Mouse (Mus musculus) forebrain, embryonic 15.5 days (tissue): ENCODE data around the gene Fkbp14. TPM values are rescaled to one million over a fixed set of nuclear protein-coding genes. Genes with fewer than 3 reads are reported as not detected.

Experiments
- ATAC-seq: fragments of 200-750 bp; cut with Nextera tagmentation; replicated peaks from 2 replicates; pipeline ENCODE4 v1.8.0; 2017; ENCODE audit warnings: mild to moderate bottlenecking, moderate TSS enrichment, moderate library complexity
- H3K27ac ChIP-seq: fragments of 300-500 bp; sonication (generic); replicated peaks from 2 replicates; pipeline ENCODE4 v1.5.1; 2015; ENCODE audit warnings: mild to moderate bottlenecking, inconsistent platforms
- H3K27me3 ChIP-seq: fragments of 300-500 bp; sonication (generic); 2 replicates; pipeline ENCODE4 v1.6.1; 2015; ENCODE audit warnings: inconsistent platforms
- H3K36me3 ChIP-seq: fragments of 300-500 bp; sonication (generic); 2 replicates; pipeline ENCODE4 v1.6.1; 2015; ENCODE audit warnings: mild to moderate bottlenecking, inconsistent platforms
- H3K4me1 ChIP-seq: fragments of 300-500 bp; sonication (generic); 2 replicates; pipeline ENCODE4 v1.6.1; 2015; ENCODE audit warnings: inconsistent platforms
- H3K4me2 ChIP-seq: fragments of 300-500 bp; sonication (generic); replicated peaks from 2 replicates; pipeline ENCODE4 v1.6.1; 2015; ENCODE audit warnings: mild to moderate bottlenecking, inconsistent platforms
- H3K4me3 ChIP-seq: fragments of 300-500 bp; sonication (generic); 2 replicates; pipeline ENCODE4 v1.5.1; 2015; ENCODE audit warnings: mild to moderate bottlenecking, inconsistent platforms
- H3K9ac ChIP-seq: fragments of 300-500 bp; sonication (generic); replicated peaks from 2 replicates; pipeline ENCODE4 v1.6.1; 2015; ENCODE audit warnings: mild to moderate bottlenecking, inconsistent platforms
- H3K9me3 ChIP-seq: fragments of 300-500 bp; sonication (generic); 2 replicates; pipeline ENCODE4 v1.6.1; 2016; ENCODE audit warnings: inconsistent platforms
- WGBS: fragments of 180-500 bp; shearing (Covaris S2); methylation state at CpG from one replicate; pipeline ENCODE4 v1.1.7; 2015; ENCODE audit warnings: mixed read lengths; 5-methylcytosine and 5-hydroxymethylcytosine counted together
- polyA plus RNA-seq: library from polyadenylated mRNA; unstranded; fragments of >200 nt; fragmentation: Nextera tagmentation; extraction: Ambion mirVana; gene quantifications from 2 replicates; pipeline ENCODE4 v1.2.1, GENCODE M21; 2015

Gene Fkbp14
- polyA plus RNA-seq, 1 experiment from 2014 or later, result 7.4 TPM

- Histone ChIP-seq H3K27me3 (no peaks in the 10 kb centered on the region), H3K4me1 (peaks cover 63% of the 10 kb centered on the region), H3K27ac (peak overlapping the region; percentile 80), H3K4me3 (no peak overlapping the region), H3K9me3 (no peaks in the 10 kb centered on the region), H3K9ac (no peak overlapping the region), H3K36me3 (no peaks in the 10 kb centered on the region), H3K4me2 (no peak overlapping the region)
- 30% methylated on average over 1 of the region's 1 CpGs for whole genome bisulfite sequencing
- no peak for ATAC-seq
Measured at GRCm38 (mm10) chr6:54555816-54556215, 41.3 kb downstream of the Fkbp14 start.

DNA sequence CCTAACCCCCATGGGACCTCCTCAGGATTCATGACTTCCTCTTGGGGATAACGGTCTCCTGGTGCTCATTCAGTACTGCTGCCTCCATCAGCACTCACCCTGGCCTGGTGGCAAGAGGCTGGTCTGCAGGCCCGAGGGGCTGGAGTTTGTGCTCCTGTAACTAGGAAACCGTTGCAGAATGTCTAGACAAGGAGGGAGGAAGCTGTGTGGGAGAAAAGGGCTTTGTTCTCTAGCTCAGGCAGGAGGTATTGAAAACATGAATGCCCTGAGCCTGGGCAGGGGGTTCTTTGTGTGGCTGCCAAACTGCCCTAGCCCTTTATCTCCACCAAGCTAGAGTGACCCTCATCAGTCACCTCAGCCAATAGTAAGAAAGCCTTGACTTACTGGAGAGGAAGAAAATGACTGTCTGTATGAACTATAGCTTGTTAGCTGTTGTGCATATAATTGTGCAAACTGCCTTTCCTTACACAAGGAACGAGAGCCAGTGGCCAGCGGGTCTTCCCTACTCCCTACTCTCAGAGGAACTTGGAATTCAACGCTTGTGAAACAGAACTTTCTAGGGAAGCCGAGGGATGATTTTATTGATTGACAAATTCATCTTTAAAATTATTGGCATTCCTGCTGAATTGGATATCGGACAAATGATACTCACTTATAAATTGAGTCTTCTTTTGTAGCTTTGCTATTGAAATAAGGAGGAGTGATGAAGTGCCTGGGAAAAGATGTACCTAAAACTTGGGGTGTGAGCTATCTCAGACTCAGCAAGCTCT, 42.6 kb downstream of the Fkbp14 start:
- H3K27me3 ChIP-seq, result no peaks in the 10 kb centered on the region
- H3K9me3 ChIP-seq, result no peaks in the 10 kb centered on the region
- H3K4me1 ChIP-seq, result peaks cover 71% of the 10 kb centered on the region
- peak overlapping the region; percentile 80 for H3K27ac ChIP-seq
- H3K4me3 ChIP-seq, result no peak overlapping the region
- no peak overlapping the region for H3K9ac ChIP-seq
- no peaks in the 10 kb centered on the region for H3K36me3 ChIP-seq
- H3K4me2 ChIP-seq, result no peak overlapping the region
- WGBS, result 5% methylated on average over 8 of the region's 8 CpGs
- ATAC-seq, result peak; percentile 75

GRCm38 (mm10) chr6:54553632-54554031, 43.5 kb downstream of the Fkbp14 start:
- WGBS, result 12% methylated on average over 2 of the region's 2 CpGs
- Histone ChIP-seq H3K4me2 (no peak overlapping the region), H3K27ac (peak overlapping the region; percentile 80), H3K4me1 (peaks cover 78% of the 10 kb centered on the region), H3K27me3 (no peaks in the 10 kb centered on the region), H3K9ac (no peak overlapping the region), H3K9me3 (no peaks in the 10 kb centered on the region), H3K4me3 (no peak overlapping the region), H3K36me3 (no peaks in the 10 kb centered on the region)
- no peak for ATAC-seq

DNA sequence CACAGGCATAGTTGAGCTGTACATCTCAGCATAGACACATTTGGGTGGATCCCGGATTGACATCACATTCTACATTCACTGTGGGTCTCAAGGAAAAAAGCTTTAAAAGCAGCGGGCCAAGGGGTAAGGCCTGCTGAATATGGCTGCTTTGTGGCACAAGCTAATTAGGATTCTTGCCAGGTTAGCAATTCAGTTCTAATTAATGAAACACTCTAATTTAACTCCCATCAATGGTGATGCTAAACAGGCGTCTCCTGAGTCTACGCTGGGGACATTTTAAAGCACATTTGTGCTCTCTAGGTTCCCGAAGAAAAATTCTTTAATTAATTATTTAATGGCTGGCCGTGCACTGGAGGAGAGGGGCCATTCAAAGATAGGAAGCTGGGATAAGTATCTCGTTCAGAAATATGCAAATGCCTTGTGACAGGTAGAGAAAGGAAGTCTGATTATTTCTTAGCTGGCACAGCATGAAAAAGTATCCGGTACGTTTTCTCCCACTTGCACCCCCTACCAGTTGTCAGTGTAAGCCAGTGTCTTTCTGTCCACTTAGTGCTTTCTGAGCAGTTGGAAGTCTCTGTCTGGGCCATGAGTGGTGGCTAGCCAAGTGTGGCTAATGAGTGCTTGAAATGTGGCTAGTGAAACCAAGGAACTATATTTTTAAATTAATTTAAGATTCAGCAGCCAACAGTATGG, 44.2 kb downstream of the Fkbp14 start:
- Histone ChIP-seq H3K9me3 (no peaks in the 10 kb centered on the region), H3K4me3 (no peak overlapping the region), H3K4me2 (no peak overlapping the region), H3K9ac (no peak overlapping the region), H3K36me3 (no peaks in the 10 kb centered on the region), H3K27ac (peak overlapping the region; percentile 80), H3K4me1 (peaks cover 80% of the 10 kb centered on the region), H3K27me3 (no peaks in the 10 kb centered on the region)
- peak; percentile 86 for ATAC-seq
- 6% methylated on average over 9 of the region's 9 CpGs for WGBS

DNA sequence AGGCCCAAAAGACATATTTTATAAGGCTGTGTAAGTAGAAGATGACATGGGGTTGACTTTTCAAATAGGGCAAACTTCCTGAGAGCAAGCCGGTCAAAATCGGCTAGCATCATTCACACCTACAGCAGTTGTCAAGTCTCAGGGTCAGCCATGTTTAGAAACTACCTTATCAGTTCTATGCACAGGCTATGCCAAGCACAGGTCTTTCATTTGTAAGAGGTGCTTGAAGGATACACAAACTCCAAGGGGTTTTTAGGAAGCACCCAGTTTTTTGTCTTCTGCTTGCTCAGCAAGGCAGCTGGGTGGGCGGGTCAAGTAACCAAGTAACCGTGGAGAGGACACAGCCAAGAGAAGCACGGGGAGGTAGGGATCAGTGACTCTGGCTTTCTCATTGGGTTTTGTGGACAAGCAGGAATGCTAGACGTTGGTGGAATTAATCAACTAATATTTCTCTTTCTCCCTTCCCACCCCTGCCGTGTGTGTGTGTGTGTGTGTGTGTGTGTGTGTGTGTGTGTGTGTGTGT, 46.2 kb downstream of the Fkbp14 start:
- peak overlapping the region; percentile 80; the same call in 1 of the 2 replicates for H3K27ac ChIP-seq
- no peak overlapping the region for H3K9ac ChIP-seq
- no peaks in the 10 kb centered on the region for H3K27me3 ChIP-seq
- H3K36me3 ChIP-seq, result no peaks in the 10 kb centered on the region
- no peak overlapping the region for H3K4me2 ChIP-seq
- 55% methylated on average over 6 of the region's 7 CpGs for WGBS
- H3K4me3 ChIP-seq, result no peak overlapping the region
- ATAC-seq, result no peak
- peaks cover 78% of the 10 kb centered on the region for H3K4me1 ChIP-seq
- no peaks in the 10 kb centered on the region for H3K9me3 ChIP-seq

DNA sequence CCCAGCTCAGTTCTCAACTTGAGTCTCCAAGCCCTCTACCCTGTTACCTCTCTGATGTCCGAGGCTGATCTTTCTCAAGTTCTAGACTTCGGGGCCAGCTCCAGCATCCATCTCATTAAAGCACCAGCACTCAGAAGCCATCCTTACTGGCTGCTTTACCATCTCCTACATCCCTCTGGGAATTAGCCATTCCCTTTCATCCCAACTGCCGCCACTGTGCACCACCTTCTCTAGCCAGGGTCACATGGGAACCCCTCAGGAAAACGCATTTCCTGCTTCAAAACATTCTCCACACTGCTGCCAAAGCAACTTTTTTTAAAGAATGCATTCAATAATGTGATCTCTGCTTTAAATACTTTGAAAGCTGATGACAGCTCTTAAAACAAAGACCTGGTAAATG, 47.8 kb downstream of the Fkbp14 start:
- Histone ChIP-seq H3K27ac (no peak overlapping the region; the same call in 1 of the 2 replicates), H3K27me3 (no peaks in the 10 kb centered on the region), H3K4me1 (peaks cover 62% of the 10 kb centered on the region), H3K36me3 (peaks cover 4% of the 10 kb centered on the region; the same call in 1 of the 2 replicates), H3K4me3 (no peak overlapping the region), H3K9me3 (no peaks in the 10 kb centered on the region), H3K4me2 (no peak overlapping the region), H3K9ac (no peak overlapping the region)
- no peak for ATAC-seq
- WGBS, result 48% methylated on average over 4 of the region's 4 CpGs

DNA sequence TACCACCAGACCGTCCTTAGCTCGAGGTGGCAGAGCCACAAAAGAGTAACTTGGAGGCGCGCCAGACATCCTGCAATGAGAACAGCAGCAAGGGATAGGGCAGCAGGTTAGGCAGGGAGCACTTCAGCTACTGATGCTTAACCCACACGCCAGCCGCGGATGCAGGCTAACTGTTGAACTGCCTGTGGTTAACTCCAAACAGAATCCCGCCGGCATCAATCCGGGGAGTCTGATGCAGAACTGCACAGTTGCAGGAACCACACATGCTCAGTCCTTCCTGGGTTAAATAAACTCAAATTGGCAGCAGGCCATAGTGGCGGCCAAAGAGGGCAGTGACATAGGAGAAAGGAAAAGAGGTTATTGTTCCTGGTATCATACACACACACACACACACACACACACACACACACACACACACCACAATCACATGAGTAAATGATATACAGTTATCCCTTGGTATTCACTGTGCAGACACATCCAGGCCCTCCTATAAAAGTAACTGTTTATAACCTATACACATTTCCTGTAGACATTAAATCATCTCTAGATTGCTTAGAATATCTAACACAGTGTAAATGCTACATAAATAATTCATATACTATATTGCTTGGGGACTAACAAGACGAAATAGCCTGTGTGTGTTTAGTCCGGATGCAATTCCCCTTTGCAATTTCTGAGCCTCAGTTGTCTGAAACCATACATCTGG, 48.6 kb downstream of the Fkbp14 start:
- Histone ChIP-seq H3K9ac (no peak overlapping the region), H3K27me3 (no peaks in the 10 kb centered on the region), H3K4me3 (no peak overlapping the region), H3K9me3 (no peaks in the 10 kb centered on the region), H3K4me1 (peaks cover 54% of the 10 kb centered on the region), H3K36me3 (peaks cover 10% of the 10 kb centered on the region), H3K4me2 (no peak overlapping the region), H3K27ac (peak overlapping the region; percentile 40)
- 34% methylated on average over 13 of the region's 13 CpGs for WGBS
- ATAC-seq, result no peak; the same call in 1 of the 2 replicates

GRCm38 (mm10) chr6:54543646-54544045, 53.5 kb downstream of the Fkbp14 start:
- no peaks in the 10 kb centered on the region for H3K9me3 ChIP-seq
- peaks cover 29% of the 10 kb centered on the region for H3K4me1 ChIP-seq
- H3K4me3 ChIP-seq, result no peak overlapping the region
- no peak overlapping the region for H3K9ac ChIP-seq
- no peak for ATAC-seq
- no peak overlapping the region for H3K4me2 ChIP-seq
- H3K27me3 ChIP-seq, result no peaks in the 10 kb centered on the region
- 93% methylated on average over 2 of the region's 2 CpGs for whole genome bisulfite sequencing
- peaks cover 13% of the 10 kb centered on the region for H3K36me3 ChIP-seq
- no peak overlapping the region for H3K27ac ChIP-seq

DNA sequence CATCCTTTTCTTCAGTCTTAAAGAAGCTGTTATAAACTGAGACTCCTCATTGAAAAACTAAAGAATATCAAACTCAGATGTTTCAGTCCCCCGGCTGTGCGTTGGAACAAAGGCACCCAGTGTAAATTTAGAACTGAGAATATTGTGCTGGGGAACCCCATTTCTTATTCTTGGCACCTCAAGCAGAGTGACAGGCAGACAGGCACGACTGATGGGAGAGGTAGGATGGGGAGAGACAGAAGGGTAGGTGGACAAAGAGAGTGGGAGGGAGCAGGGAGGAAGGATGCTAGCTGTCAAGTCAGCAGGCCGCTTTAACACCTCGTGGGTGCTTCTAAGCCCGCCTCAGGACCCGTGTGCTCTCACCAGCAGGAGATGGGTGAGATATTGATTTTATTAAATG, 54.3 kb downstream of the Fkbp14 start:
- Histone ChIP-seq H3K4me3 (no peak overlapping the region), H3K4me1 (peaks cover 29% of the 10 kb centered on the region), H3K9me3 (no peaks in the 10 kb centered on the region), H3K9ac (no peak overlapping the region), H3K4me2 (no peak overlapping the region), H3K27ac (peak overlapping the region; percentile 9), H3K36me3 (peaks cover 13% of the 10 kb centered on the region), H3K27me3 (no peaks in the 10 kb centered on the region)
- ATAC-seq, result no peak
- WGBS, result 62% methylated on average over 7 of the region's 7 CpGs

DNA sequence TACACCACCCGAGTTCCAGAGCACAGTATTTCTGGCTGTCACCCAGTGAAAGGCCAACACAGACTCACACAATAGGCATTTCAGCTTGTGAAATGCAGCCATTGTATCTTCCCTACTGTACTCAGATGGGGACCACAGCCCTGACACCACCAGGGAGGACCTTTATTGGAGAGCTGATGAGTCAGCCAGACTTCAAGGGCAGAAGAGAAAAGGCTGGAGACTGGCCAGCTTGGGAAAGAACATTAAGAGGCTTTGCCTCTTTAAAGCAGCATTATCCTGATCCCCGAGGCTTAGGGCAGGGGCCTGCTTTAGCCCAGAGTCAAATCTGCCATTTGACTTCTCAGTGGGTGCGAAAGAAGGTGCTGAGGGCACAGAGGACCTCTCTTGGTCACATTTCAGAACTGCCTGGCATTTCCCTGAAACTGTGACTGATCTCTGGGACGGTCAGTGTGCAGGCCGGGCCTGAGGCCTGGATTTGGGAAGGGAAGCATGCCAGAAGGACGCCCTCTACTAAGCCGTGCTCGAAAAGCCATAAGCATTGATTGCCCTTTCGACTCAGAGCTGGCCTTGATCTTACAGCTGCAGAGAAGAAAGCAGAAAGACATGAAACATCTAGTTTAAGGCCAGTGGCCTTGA, 56.7 kb downstream of the Fkbp14 start:
- H3K36me3 ChIP-seq, result peaks cover 15% of the 10 kb centered on the region
- no peak overlapping the region for H3K4me3 ChIP-seq
- H3K27me3 ChIP-seq, result no peaks in the 10 kb centered on the region
- peaks cover 30% of the 10 kb centered on the region for H3K4me1 ChIP-seq
- peak overlapping the region; percentile 76 for H3K27ac ChIP-seq
- no peak overlapping the region for H3K9ac ChIP-seq
- 41% methylated on average over 9 of the region's 9 CpGs for WGBS
- no peak overlapping the region for H3K4me2 ChIP-seq
- H3K9me3 ChIP-seq, result no peaks in the 10 kb centered on the region
- ATAC-seq, result no peak

DNA sequence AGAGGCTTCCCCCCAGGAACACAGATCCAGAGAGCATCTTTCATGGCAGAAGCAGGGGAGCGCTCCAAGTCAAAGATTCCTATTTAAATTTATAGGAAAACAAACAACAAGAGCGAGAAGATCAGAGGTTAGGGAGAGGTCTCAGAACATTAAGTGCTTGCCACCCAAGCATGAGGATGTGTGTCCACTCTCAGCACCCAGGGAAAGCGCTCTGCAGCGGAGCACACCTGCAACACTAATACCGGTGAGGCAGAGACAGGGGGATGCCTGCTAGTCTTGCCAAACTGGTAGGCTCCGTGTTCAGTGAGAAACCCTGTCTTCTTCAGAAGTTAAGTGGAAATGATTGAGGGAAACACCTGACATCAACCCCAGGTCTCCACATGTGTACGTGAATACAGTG, 57.7 kb downstream of the Fkbp14 start:
- Histone ChIP-seq H3K27ac (peak overlapping the region; percentile 76), H3K36me3 (peaks cover 13% of the 10 kb centered on the region)

More for the DNA sequence above, 57.7 kb downstream of the Fkbp14 start:
- no peaks in the 10 kb centered on the region for H3K27me3 ChIP-seq
- H3K9me3 ChIP-seq, result no peaks in the 10 kb centered on the region
- ATAC-seq, result 0 out of 2 replicates have a peak, but pooled peaks have one; percentile 6
- no peak overlapping the region for H3K9ac ChIP-seq
- H3K4me3 ChIP-seq, result no peak overlapping the region
- H3K4me1 ChIP-seq, result peaks cover 30% of the 10 kb centered on the region
- 60% methylated on average over 7 of the region's 7 CpGs for WGBS
- H3K4me2 ChIP-seq, result no peak overlapping the region
